Mouse (Mus musculus) lung, adult 2 months (tissue): ENCODE measurements around the gene Znfx1.

Experiments used
- CTCF ChIP-seq: fragments of 200-500 bp; IDR thresholded peaks from 2 replicates; pipeline ENCODE4 v1.5.1; 2011; ENCODE audit warnings: mild to moderate bottlenecking, low read length, control low read depth; ENCODE audit not compliant: insufficient read depth
- POLR2A ChIP-seq: fragments of 200-500 bp; IDR thresholded peaks from 2 replicates; pipeline ENCODE4 v1.6.1; 2011; ENCODE audit warnings: low read depth, mild to moderate bottlenecking, control low read depth, low read length, borderline replicate concordance; ENCODE audit errors: extremely low read depth

- TF ChIP-seq POLR2A = no peak
- TF ChIP-seq CTCF = no peak
These were observed 47.5 kb downstream of the Znfx1 start for GRCm38 (mm10) chr2:167015382-167015718.
